Mouse (Mus musculus) spleen, postnatal 4 days (tissue): ENCODE data around the gene Slc6a18.
A peak's percentile ranks its signal among the peaks of the same experiment; 100 is the strongest.

ENCODE experiments used
- DNase-seq, 2 experiments: peaks; one replicate each; pipeline ENCODE4 v3.0.0; 2022; ENCODE audit warnings: low spot score in 2 of 2

The Slc6a18 gene

DNA sequence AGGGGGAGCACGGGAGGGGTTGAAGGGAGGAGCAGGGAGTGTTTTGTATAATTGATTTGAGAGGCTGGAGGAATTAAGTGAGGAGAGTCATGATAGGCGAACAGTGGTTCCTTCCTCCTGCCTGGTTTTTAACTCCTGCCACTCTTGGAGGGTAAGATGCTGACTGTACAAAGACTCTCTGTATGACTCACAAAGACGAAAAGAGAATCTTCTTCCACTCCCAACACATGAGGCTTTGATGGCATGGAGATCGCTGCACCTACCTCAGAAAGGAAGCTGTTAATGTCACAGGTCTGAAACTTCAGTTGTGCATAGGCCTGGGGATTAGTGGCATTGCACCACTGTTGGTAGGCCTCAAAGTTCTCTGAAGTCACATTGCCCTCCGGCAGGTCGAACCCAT, 7.7 kb upstream of the Slc6a18 start:
- no peak for DNase-seq

DNA sequence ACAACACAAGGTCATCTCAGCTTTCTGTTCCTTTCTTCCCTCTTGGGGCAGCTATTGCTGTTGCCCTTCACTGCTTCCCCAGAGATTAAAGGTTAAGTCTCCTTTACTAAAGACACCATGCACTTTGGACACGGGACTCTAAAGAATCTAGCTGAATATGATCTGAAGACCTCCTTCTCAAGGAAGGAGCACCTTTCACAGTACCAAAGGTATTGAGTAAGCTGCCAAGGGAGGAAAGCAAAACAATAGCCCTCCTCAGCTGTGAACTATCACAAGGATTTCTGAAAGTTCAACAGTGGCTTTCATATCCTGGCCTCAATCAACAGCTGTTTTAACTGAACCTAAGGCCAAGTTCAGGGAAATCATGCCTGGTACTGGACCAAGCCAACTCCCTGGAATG, 6.6 kb upstream of the Slc6a18 start:
- DNase-seq = no peak

DNA sequence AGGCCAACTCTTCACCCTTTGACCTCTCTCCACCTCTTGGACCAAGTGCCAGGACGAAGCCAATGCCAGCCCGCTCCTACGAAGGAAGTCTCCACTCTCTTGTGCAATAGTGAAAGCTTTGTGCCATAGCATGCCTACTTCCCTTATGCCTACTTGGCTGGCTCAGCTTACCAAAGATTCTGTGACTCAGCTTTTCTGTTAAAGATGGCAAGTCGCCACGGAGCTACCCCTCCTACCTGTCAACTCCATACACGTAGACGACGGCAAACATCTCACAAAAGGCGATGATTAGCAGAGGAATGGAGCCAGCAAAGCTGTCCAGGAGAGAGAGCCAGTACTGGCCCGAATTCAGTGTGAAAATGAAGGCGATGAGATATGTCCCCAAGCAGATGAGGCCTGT, 5.9 kb upstream of the Slc6a18 start:
- DNase-seq = no peak

DNA sequence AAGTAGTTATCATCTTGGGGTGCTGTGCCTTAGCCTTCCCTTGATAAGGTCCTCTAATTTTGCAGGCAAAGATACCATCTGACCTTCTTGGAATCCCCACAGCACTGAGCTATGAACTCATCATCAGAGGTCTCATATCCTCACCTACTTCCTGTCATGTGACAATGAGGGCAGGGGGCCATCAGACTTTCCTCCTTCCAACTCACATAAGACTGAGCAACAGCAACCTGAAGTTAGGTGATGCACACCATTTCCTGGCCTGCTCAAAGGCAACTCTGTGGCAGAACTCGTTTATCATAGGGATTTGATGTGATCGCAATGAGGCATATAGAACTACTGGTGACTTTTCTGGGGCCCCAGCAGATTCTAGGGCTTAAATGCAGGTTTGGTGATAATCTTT, 4.4 kb upstream of the Slc6a18 start:
- no peak for DNase-seq

DNA sequence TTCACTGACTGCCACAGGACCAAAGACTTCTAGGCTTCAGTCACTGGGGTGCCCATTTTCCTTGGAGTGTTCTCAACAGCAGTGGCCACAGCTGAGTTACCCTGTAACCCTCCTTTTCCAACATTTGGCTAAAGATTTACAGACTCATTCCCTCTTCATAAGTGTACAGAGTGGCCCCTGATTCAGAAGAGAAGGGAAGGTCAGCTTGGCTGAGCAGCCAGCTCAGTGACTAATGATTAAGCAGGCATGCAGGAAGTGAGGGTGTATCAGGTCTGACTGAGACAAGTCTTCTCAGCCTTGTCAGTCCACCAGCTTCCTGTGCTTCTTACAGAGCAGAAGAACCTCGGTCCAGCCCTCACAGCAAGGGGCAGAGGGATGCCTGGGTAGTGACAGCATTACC, 2.6 kb upstream of the Slc6a18 start:
- no peak for DNase-seq

DNA sequence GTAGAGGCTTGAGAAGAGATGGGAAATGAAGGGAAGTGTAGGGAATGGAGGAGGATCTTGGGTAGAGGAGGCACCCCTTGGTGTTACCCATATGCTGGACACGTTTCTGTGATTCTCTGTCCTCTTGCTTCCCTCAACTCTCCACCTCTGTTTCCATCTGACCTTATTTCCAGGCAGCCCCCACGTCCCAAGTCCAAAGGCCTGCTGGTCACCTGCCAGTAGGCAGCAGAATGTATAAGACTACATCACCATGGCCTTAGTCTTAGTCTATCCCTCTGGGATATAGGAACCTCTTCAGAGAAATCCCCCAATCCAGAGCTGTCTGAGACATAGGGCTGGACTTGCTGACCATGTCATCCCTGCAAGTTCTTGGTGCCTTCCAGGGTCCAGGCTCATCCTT, 1.5 kb upstream of the Slc6a18 start:
- DNase-seq = no peak

DNA sequence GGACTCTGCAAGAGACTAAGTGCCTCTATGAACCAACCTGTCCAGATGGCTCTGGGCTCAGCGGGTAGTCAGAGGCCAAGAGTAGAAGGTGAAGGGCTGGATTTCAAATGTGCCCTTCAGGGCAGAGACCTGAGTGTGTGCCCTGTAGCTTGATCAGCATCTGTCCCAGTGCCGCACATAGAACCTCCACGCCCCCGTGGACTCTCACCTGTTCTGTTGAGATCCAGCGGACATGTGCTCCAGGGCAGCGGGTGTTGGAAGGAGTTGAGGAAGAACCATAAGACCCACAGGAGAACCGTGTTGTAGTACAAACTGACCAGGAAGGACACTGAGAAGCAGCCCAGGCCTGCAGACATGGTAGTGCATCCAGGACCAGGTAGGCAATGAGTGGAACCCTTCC, 2.7 kb downstream of the Slc6a18 start:
- DNase-seq = no peak

DNA sequence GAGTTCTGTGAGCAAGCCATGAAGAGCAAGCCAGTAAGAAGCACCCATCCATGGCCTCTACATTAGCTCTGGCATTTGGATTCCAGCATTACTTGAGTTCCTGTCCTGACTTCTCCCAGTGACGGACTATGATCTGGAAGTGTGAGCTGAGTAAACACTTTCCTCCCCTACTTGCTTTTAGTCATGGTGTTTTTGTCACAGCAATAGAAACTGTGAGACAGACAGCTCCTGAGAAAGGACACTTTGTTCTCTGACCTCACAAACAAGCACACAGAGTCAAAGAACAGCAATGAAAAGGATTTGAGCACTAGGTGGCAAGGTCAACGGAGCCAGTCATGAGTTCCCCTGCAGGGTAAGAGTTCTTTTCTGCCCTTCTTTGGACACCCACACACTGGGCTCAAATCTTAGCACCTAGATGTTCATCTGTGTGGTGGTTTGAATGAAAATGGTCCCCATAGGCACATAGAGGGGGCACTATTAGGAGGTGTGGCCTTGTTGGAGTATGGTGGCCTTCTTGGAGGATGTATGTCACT, 17.6 kb downstream of the Slc6a18 start:
- no peak for DNase-seq

DNA sequence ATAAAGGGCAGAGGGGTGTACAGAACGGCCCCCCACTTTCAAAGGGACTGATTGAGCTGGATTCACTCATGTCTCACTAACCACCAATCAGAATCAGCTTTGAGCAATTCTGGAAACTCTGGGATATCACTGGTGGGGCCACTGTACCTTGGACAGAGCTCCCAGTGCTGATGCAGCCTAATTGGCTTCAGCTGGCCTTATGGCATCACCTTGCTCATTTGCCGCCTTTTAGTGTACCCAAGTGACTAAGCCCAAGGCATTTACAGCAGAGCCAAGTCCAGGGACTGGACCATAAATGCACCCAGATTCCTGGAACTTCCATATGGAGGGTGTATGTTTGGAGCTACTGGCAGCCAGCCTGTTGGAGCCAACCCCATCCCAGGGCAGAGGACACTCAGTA, 18.9 kb downstream of the Slc6a18 start:
- DNase-seq = no peak

DNA sequence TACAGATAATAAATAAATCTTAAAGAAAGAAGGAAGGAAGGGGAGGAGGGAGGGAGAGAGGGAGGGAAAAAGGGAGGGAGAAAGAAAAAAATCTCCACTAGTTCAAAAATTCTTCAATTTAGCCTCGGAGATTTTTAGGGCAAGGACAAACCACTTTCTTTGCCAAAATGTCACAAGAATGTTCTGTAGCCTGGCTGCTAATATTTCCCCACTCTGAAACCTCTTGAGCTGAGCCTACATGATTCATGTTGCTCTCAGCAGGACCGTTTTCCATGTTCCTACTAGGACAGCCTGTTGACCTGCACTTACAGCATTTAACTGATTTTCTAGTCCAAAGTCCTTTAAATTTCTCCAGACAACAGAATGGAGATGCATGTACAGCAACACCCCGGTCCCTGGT, 22.8 kb downstream of the Slc6a18 start:
- no peak for DNase-seq

DNA sequence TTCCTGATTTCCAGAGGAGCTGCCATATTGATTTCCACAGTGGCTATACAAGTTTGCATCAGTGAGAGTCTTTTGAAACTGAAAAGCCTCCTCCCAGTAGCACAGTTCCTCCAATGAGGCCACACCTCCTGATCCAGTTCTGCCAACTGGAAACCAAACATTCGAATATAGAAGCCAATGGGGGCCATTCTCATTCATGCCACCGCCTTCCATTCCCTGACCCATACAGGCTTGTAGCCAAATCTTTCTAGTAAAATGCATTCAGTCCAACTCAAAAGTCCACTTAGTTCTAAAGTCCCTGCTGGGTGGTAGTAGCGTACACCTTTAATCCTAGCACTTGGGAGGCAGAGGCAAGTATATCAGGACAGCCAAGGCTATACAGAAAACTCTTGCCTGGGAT, 24.6 kb downstream of the Slc6a18 start:
- DNase-seq = no peak

DNA sequence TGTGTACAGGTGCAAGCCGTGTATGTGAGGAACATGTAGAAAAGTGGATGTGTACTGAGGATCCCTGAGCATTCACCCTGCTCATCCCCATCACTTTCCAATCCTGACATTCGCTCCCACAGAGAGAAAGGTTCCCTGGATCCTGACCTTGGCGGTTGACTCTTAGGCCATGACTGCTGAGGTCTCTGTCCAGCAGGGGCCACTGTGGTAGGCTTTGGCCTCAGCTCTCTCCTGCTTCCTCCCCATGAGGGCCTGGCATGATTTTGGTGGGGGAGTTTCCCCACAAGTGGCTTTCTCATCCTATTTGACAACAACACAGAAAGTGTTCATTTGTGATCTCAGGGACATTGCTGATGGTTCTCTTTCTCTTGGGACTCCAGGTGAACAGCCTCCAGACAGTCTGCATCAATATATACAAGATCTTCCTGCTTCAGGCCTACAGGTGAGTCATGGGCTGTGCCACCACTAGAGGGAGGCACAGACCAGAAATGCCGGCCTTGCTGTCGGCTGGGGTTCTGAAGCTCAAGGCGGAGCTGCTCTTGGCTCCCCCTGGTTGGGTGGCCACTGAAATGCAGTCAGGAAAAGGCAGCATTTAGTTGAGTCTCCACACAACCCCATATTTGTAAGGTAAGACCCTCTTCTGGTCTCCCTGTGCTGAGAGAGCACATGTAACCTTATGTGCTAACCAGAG, 31.3 kb downstream of the Slc6a18 start:
- DNase-seq = peak; percentile 49 to 68

DNA sequence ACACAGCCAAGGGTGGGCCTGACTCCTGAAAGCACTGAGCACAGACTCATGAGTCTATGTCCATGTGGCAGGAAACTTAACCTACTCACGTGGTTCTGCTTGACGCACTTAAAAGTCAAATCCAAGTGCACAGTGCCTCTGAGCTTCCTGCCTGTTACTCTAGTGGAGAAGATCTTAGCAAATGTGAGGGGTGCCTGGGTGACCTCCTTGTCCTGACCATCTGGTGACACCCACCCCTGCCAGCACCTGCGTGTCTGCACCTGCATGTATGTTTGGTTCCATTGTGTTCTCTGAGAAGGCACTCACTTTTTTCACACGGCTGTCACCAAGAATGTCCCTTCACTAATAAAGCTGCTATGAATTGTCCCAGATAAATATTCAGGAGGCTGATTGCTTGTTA, 36.5 kb downstream of the Slc6a18 start:
- no peak for DNase-seq

DNA sequence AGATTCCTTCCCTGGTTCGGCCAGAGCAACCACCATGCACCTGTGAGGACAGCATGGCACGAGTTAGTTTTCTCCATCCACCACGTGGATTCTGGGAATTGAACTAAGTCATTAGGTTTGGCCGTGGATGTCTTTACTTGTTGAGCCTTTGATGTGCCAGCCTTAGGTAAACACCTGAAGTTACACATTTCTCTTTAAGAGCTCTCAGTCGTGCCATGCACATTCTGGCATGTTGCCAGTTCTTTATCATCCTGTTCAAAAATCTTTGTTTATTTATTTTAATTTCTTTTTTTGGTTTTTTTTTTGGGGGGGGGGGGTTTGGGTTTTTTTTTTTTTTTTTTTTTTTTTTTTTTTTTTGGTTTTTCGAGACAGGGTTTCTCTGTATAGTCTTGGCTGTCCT, 40.0 kb downstream of the Slc6a18 start:
- no peak for DNase-seq

DNA sequence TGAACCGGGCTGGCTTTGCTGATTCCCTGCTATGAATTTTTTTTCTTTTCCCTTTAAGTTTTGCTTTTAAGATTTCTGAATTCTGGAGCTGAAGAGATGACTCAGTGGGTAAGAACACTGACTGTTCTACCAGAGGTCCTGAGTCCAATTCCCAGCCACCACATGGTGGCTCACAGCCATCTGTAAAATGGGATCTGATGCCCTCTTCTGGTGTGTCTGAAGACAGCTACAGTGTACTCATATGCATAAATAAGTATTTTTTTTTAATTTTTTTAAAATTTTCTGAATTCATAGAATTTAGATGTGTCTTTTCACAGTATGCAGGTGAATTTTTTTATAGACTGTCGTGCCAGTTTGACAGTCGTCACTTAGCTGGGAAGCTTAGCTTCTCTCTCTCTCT, 46.0 kb downstream of the Slc6a18 start:
- no peak for DNase-seq

DNA sequence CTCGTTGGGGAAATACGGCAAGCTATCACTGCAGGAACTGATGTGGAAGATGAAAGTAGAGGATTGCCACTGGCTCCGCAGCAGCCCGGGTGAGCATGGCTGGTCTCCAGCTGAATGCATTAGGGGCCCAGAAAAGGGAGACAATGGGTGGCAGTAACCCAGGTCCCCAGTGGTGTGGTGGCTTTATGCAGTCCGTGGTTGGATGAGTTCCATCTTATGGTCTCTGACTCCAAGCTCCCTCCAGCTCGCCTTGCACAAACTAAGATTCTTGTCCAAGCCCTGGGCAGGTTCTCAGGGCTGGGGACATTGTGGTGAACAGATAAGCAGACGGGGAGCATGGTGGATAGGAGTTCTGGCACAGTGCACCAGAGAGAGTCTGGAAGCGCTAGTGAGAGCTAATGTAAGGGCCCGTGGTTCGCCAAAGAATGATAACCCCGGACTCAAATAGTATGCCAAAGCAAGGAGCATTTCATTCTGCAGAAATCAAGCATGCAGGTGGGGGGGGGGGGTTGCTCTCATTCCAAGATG, 49.2 kb downstream of the Slc6a18 start:
- DNase-seq = no peak

DNA sequence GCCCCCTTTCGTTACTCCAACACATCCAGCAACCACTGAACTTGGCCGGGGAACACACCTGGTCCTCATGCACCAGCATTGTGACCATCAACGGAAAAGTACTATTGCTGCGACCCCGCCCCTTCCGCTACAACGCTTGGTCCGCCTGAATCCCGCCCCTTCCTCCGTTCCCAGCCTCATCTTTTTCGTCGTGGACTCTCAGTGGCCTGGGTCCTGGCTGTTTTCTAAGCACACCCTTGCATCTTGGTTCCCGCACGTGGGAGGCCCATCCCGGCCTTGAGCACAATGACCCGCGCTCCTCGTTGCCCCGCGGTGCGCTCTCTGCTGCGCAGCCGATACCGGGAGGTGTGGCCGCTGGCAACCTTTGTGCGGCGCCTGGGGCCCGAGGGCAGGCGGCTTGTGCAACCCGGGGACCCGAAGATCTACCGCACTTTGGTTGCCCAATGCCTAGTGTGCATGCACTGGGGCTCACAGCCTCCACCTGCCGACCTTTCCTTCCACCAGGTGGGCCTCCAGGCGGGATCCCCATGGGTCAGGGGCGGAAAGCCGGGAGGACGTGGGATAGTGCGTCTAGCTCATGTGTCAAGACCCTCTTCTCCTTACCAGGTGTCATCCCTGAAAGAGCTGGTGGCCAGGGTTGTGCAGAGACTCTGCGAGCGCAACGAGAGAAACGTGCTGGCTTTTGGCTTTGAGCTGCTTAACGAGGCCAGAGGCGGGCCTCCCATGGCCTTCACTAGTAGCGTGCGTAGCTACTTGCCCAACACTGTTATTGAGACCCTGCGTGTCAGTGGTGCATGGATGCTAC, 50.9 kb downstream of the Slc6a18 start, which contains the start of gene Tert:
Gene Tert, plus strand, starts transcription at position 167 of the 805 bp plus-strand sequence.
- peak; percentile 42 to 71 for DNase-seq

DNA sequence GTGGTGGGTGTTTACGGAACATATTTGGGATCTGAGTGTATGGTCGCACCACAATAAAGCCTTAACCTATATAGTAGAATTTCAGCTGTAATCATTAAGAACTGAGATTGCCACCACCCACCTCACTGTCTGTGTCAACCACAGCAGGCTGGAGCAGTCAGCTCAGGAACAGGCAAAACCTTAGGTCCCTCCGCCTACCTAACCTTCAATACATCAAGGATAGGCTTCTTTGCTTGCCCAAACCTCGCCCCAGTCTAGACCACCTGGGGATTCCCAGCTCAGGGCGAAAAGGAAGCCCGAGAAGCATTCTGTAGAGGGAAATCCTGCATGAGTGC, 51.4 kb downstream of the Slc6a18 start:
- no peak for DNase-seq

DNA sequence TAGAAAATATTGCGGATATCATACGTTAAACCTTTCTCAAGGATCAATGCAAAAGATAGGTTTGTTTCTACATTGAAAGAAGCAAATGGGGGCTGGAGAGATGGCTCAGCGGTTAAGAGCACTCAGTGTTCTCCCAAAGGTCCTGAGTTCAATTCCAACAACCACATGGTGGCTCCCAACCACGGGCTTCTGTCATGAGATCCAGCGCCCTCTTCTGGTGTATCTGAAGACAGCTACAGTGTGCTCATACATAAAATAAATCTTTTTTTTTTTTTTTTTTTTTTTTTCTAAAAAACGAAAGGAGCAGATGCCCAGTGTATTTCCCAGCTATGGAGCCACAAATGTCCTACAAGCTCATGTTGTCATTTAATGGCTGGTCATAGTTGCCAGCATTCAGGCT, 57.2 kb downstream of the Slc6a18 start:
- no peak for DNase-seq

DNA sequence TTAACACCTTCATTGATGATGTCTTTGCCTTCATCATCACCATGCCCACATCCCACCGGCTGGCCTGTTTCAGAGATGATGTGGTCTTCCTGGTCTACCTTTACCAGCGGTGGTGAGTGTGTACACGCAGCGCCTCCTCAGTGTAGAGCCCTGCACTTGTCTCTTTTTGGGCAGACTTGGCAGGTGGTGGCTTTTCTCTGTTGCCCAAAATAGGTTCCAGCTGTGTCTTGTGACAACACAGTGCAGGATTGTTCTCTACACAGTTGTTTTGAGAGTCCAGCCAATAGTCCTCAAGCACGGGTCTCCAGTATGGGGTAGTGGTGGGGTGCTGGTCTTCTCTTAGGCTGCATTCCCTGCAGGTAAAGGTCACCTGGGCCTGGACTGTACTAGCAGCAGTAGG, 59.4 kb downstream of the Slc6a18 start:
- DNase-seq = no peak
